Mouse (Mus musculus): ENCODE results near the gene Gna13. TPM values are rescaled to one million over a fixed set of nuclear protein-coding genes. Genes with fewer than 3 reads are reported as not detected.
A peak's percentile ranks its signal among the peaks of the same experiment; 100 is the strongest.

The Gna13 gene
- polyA plus RNA-seq, 1 experiment from 2014 or later, result 21.9 TPM

DNA sequence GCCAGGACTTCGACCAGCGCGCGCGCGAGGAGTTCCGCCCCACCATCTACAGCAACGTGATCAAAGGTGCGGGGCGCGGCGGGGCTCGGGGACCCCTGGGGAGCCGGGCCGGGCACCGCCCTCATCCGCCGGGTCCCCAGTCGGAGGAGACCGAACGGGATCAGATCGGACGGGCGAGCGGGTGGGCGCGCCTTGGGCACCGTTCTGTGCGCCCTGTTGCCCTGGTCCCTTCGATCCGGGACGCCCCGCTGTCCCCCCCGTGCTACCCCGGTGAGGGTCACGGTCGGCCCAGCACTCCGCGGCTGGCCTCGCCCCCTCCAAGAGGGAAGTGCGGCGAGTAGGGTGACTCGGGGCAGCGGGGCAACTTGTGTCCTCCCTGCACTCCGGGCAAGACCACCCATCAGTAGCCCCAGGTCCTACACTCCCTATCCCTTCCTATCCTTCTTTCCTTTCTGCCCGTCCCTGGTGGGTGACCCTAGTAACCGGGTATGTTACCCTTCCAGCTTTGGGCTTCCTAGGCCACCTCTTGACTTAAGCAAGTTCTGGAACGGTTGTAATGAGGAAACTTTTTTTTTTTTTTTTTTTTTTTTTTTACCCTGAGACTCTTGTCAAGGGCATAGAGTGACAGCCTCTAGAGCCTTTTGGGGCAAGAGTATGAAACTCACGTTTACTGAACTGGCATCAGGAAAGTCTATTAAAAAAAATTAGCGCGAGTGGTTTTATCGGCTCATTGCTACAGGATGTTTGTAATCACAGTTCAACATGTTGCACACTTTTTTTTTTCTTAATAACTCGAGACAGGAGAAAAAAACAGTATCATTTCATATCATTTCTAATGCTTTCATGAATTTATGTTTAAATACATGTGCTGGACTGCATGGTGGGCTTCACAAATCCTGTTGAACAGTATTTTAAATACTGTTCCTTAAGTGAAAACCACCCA is 831 bp downstream of the Gna13 start:
- peak overlapping the region; percentile 68 for H3K4me2 ChIP-seq (replicated peaks)
- peak overlapping the region; percentile 88 for H3K4me3 ChIP-seq
- no peaks in the 10 kb centered on the region; the same call in 1 of the 2 replicates for H3K27me3 ChIP-seq
- H3K27ac ChIP-seq, result peak overlapping the region; percentile 98
- ATAC-seq (ENCODE audit: low FRiP score), result peak; percentile 62
- peaks cover 48% of the 10 kb centered on the region for H3K4me1 ChIP-seq
- H3K9me3 ChIP-seq (replicated peaks), result no peaks in the 10 kb centered on the region
- H3K36me3 ChIP-seq, result peaks cover 16% of the 10 kb centered on the region
- WGBS, result 4% methylated on average over 53 of the region's 53 CpGs
- H3K9ac ChIP-seq, result peak overlapping the region; percentile 91

DNA sequence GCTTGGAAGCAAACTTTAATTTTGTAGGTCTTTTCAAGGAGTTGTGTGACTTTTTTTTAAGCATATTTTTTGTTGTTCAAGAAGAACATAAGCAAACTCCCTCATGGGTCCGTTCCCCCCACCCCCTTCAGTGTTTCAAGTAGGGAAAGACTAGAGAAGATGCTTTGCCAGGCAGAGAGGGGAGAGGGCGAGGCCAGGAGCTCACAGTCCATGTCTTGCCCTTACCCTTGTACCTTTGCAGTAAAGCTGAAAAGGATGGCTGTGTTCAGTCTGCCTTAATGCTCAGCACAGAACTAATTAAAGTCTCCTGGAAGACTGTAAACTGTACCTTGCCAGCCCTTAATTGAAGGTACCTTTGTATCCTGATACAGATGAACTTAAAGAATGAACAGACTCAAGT is 1.7 kb downstream of the Gna13 start:
- ATAC-seq (ENCODE audit: low FRiP score), result no peak
- 79% methylated on average over 2 of the region's 2 CpGs for WGBS
- no peaks in the 10 kb centered on the region for H3K9me3 ChIP-seq (replicated peaks)
- H3K4me3 ChIP-seq, result peak overlapping the region; percentile 88
- H3K27ac ChIP-seq, result no peak overlapping the region
- no peaks in the 10 kb centered on the region; the same call in 1 of the 2 replicates for H3K27me3 ChIP-seq
- H3K9ac ChIP-seq, result peak overlapping the region; percentile 27; the same call in 1 of the 2 replicates
- peaks cover 16% of the 10 kb centered on the region for H3K36me3 ChIP-seq
- peak overlapping the region; percentile 68 for H3K4me2 ChIP-seq (replicated peaks)
- H3K4me1 ChIP-seq, result peaks cover 50% of the 10 kb centered on the region

DNA sequence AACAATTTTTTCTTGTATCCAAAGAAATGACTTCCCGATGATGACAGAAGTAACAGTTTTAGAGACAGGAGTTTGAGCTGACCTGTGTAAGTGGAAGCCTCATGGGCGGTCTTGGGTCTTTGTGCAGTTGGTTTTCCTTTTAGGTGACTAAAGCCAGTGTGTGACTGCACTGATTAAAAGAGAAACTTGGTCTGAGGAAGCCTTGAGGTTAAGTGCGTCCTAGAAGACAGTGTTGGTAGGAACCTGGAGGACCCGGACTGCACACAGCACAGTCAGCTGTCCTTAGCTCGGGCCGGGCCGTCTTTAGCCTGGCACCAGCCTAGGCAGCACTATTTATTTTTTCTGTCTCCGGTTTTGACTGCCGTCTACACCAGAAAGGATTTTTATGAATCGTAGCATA is 2.2 kb downstream of the Gna13 start:
- no peak for ATAC-seq (ENCODE audit: low FRiP score)
- peak overlapping the region; percentile 68 for H3K4me2 ChIP-seq (replicated peaks)
- no peaks in the 10 kb centered on the region for H3K9me3 ChIP-seq (replicated peaks)
- peak overlapping the region; percentile 46; the same call in 1 of the 2 replicates for H3K9ac ChIP-seq
- peak overlapping the region; percentile 88; the same call in 1 of the 2 replicates for H3K4me3 ChIP-seq
- peaks cover 50% of the 10 kb centered on the region for H3K4me1 ChIP-seq
- no peaks in the 10 kb centered on the region; the same call in 1 of the 2 replicates for H3K27me3 ChIP-seq
- H3K27ac ChIP-seq, result no peak overlapping the region
- peaks cover 16% of the 10 kb centered on the region for H3K36me3 ChIP-seq
- 87% methylated on average over 10 of the region's 10 CpGs for WGBS

DNA sequence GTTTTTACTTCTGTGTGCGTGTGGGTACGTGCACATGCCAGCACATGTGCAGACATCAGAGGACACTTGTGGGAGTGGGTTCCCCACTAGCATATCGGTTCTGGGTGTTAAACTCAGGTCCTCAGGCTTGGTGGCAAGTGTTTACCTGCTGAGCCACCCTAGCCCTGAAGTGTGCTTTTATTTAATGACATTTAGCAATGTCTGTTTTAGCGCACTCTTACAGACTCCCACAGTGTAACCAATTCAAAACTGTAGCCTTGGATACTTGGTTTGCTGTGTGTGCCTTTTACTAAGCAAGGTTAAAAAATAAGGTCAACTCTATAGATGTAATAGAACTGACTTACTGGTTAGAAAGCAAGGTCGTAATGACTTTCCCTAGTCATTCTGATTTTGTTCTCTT is 3.2 kb downstream of the Gna13 start:
- WGBS, result 91% methylated on average over 5 of the region's 5 CpGs

DNA sequence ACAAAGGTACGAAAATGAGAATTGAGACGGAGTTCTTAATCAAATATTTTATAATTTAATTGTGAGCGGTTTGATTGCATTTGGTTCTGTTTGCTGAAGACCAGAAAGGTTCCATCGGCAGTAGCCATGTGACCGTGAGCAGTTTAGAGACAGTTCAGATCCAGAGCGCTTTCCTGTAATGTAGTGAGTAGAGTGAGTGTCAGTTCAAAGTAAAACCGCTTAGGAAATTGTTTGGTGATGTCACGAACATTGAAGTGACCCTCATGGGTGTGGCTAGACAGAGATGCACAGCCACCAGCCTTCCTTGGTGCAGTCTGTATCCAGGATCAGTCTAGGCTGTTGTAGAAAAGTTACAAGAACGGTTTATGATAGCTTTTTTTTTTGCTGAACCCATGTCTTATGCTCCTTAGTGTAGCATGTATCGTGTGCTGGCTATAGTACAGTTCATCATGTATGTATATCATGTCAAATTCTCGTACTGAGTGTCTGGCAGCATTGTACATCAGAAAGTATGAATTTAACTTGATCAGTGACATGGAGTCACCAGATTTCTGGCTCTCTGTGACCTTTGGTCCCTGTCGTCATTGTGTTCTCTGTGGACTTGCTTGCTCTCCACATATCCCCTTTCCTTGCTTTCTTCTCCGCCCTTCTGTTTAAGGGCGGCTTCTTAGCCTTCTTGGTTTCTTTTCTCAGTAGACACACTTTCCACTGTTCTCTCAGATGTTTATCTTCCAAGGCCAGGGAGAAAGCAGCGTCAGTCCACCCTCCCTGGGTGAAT is 4.4 kb downstream of the Gna13 start:
- Histone ChIP-seq H3K9ac (no peak overlapping the region), H3K36me3 (peaks cover 16% of the 10 kb centered on the region), H3K4me1 (peaks cover 44% of the 10 kb centered on the region), H3K4me3 (no peak overlapping the region), H3K4me2 (replicated peaks) (no peak overlapping the region), H3K27me3 (no peaks in the 10 kb centered on the region), H3K27ac (no peak overlapping the region), H3K9me3 (replicated peaks) (no peaks in the 10 kb centered on the region)
- ATAC-seq (ENCODE audit: low FRiP score), result no peak
- 82% methylated on average over 15 of the region's 15 CpGs for WGBS

More for the DNA sequence above, 3.2 kb downstream of the Gna13 start:
- H3K9me3 ChIP-seq (replicated peaks), result no peaks in the 10 kb centered on the region
- H3K9ac ChIP-seq, result no peak overlapping the region
- no peak overlapping the region for H3K27ac ChIP-seq
- no peak overlapping the region for H3K4me3 ChIP-seq
- peak overlapping the region; percentile 68; the same call in 1 of the 2 replicates for H3K4me2 ChIP-seq (replicated peaks)
- no peaks in the 10 kb centered on the region; the same call in 1 of the 2 replicates for H3K27me3 ChIP-seq
- H3K4me1 ChIP-seq, result peaks cover 50% of the 10 kb centered on the region
- ATAC-seq (ENCODE audit: low FRiP score), result no peak
- peaks cover 16% of the 10 kb centered on the region for H3K36me3 ChIP-seq

DNA sequence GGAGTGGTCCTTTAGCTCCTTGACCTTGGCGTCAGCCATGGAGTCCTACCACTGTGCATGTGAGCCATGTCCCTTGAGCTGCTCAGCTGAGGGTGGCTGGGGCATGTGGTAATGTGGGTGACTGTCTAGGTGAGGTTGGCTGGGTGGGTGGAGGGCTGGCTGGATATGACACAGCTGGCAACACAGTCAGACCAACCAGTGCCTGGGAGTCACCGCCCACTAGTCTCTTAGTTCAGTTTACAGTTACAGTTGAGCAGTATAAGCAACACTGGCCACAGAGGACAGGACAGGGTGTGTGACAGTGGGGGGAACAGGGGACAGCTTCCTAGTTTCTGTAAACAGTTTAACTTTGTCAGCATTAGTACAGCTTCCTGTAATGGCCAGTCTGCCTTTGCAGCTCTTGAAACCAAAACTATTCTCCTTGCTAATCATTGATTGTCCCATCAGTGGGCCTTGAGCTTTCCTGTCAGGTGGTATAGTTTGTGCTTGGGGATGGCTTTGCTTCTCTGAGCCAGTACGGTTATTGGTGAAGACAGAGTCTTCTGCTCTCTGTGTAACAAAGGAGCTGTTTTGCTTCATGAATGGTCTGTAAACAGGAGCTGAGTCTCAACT is 6.5 kb downstream of the Gna13 start:
- no peak overlapping the region for H3K4me3 ChIP-seq
- no peak overlapping the region for H3K4me2 ChIP-seq (replicated peaks)
- peaks cover 40% of the 10 kb centered on the region for H3K4me1 ChIP-seq
- no peak overlapping the region for H3K9ac ChIP-seq
- no peaks in the 10 kb centered on the region for H3K9me3 ChIP-seq (replicated peaks)
- H3K27me3 ChIP-seq, result no peaks in the 10 kb centered on the region
- no peak for ATAC-seq (ENCODE audit: low FRiP score)
- no peak overlapping the region for H3K27ac ChIP-seq
- WGBS, result 89% methylated on average over 3 of the region's 3 CpGs
- H3K36me3 ChIP-seq, result peaks cover 22% of the 10 kb centered on the region

DNA sequence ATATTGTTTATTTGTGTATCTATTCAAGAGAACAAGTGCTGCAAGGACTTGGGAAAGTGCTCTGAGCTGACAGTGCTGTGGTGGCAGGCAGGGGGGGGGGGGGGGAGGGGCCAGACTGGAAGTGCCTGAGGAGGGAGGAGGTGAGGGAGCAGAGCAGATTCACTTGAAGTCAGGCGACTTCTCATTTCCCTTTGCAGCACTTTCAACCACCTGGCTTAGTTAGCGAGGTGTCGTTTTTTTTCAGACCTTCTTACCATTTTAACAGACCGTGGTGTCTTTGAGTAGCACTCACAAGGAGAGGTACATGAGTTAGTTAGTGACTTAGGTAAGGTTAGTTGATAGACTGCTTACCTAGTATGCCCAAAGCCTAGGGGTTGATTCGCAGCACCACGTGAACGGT is 12.8 kb downstream of the Gna13 start:
- Histone ChIP-seq H3K27ac (no peak overlapping the region), H3K4me2 (replicated peaks) (no peak overlapping the region), H3K9ac (no peak overlapping the region), H3K36me3 (peaks cover 6% of the 10 kb centered on the region; the same call in 1 of the 2 replicates), H3K4me3 (no peak overlapping the region), H3K4me1 (peaks cover 16% of the 10 kb centered on the region), H3K27me3 (no peaks in the 10 kb centered on the region), H3K9me3 (replicated peaks) (no peaks in the 10 kb centered on the region)
- ATAC-seq (ENCODE audit: low FRiP score), result no peak
- 86% methylated on average over 7 of the region's 7 CpGs for WGBS

DNA sequence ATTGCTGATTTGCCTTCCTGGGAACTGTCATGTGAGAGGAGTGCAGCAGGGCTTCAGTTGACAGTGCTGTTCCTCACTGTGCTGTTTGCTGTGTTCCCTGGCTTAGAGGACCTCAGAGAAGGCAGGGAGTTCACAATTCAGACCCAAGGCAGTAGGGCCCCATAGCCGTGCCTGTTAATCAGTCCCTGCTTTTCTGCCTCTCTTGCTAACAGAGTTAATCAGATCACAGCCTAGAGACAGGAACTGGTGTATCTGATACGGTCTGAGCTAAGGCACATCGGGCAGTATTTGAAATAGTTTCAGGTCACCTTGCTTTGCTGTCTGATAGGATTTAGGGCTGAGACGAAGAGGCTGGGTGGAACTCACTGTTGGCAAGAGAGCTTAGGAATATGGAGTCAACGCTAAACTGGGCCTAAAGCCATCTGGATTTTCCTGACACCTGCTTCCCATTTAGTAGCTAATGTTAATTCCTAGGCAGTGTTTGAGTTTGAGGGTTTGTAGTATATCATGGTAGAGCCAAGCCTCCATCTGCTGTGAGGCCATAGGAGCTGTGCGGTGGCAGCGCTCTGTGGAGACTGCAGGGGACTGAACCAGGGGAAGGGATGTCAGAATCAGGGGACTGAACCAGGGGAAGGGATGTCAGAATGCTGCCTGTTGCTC is 14.0 kb downstream of the Gna13 start:
- H3K9me3 ChIP-seq (replicated peaks), result no peaks in the 10 kb centered on the region
- no peak overlapping the region for H3K9ac ChIP-seq
- peak overlapping the region; percentile 23; the same call in 1 of the 2 replicates for H3K27ac ChIP-seq
- H3K4me1 ChIP-seq, result peaks cover 16% of the 10 kb centered on the region
- WGBS, result 64% methylated on average over 7 of the region's 7 CpGs
- no peak overlapping the region for H3K4me2 ChIP-seq (replicated peaks)
- H3K27me3 ChIP-seq, result no peaks in the 10 kb centered on the region
- ATAC-seq (ENCODE audit: low FRiP score), result no peak
- H3K36me3 ChIP-seq, result peaks cover 6% of the 10 kb centered on the region; the same call in 1 of the 2 replicates
- H3K4me3 ChIP-seq, result no peak overlapping the region

DNA sequence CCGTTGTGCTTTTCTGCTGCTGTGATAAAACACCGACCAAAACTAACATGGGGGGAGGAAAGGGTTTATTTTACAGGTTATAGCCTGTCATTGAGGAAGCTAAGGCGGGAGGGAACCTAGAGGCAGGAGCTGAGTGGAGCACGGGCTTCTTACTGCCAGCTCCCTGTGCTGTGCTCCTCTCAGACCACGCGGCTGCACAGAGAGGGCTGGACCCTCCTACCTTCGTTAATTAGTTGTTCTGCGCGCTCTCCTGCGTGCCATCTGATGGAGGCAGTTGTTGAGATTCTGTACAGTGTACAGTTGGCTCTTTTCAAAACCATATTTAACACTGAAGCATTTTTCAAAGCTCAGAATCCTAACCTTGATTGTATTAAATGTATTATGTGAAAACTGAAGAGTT is 14.8 kb downstream of the Gna13 start:
- WGBS, result 67% methylated on average over 10 of the region's 10 CpGs
- no peak for ATAC-seq (ENCODE audit: low FRiP score)
- H3K9me3 ChIP-seq (replicated peaks), result no peaks in the 10 kb centered on the region
- H3K4me2 ChIP-seq (replicated peaks), result no peak overlapping the region
- no peak overlapping the region for H3K9ac ChIP-seq
- H3K27ac ChIP-seq, result no peak overlapping the region
- peaks cover 16% of the 10 kb centered on the region for H3K4me1 ChIP-seq
- H3K36me3 ChIP-seq, result peaks cover 6% of the 10 kb centered on the region; the same call in 1 of the 2 replicates
- no peak overlapping the region for H3K4me3 ChIP-seq
- H3K27me3 ChIP-seq, result no peaks in the 10 kb centered on the region

DNA sequence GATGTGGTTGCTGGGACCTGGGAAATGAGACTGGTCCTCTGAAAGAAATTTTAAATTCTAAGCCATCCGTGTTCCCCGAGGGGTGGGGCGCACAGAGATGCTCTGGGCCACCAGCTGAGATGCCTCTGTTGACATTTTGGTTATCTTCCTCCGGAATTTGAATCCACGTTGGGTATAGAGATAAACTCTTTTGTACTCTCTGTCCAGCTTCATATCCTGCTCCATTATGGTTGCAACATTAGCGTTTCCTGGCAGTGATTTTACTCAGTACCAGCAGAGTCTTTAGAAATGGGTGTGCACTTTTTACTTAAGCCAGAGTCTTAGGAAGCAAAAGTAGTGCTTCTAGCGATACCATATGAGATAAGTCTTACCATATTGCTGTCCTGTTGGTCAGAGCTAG is 15.4 kb downstream of the Gna13 start:
- no peak overlapping the region for H3K9ac ChIP-seq
- H3K4me3 ChIP-seq, result no peak overlapping the region
- peaks cover 16% of the 10 kb centered on the region for H3K4me1 ChIP-seq
- H3K9me3 ChIP-seq (replicated peaks), result no peaks in the 10 kb centered on the region
- H3K4me2 ChIP-seq (replicated peaks), result no peak overlapping the region
- H3K27me3 ChIP-seq, result no peaks in the 10 kb centered on the region
- WGBS, result 76% methylated on average over 7 of the region's 7 CpGs
- no peak overlapping the region for H3K27ac ChIP-seq
- H3K36me3 ChIP-seq, result peaks cover 6% of the 10 kb centered on the region; the same call in 1 of the 2 replicates
- no peak for ATAC-seq (ENCODE audit: low FRiP score)

DNA sequence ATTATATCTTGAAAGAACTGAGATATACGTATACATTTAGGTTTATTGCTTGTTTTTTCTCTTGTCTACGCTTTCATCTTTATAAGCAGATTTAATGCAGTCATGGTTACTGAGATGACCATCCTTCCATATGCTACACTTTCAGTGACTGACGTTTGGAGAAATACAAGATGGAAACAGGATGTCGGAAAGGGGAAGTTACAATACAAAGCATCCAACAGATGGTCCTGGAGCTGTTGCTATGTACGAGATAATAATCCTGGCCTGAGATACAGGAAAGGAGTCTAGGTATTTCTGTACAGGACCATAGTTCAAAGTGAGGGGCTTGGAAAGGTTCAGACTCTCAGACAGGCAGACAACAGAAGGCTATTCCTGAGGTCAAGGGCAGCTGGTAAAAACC is 18.0 kb downstream of the Gna13 start:
- no peak overlapping the region for H3K27ac ChIP-seq
- no peak overlapping the region for H3K9ac ChIP-seq
- no peaks in the 10 kb centered on the region for H3K9me3 ChIP-seq (replicated peaks)
- H3K4me1 ChIP-seq, result peaks cover 16% of the 10 kb centered on the region
- WGBS, result 84% methylated on average over 5 of the region's 5 CpGs
- no peak for ATAC-seq (ENCODE audit: low FRiP score)
- no peaks in the 10 kb centered on the region for H3K36me3 ChIP-seq
- no peak overlapping the region for H3K4me2 ChIP-seq (replicated peaks)
- no peak overlapping the region for H3K4me3 ChIP-seq
- H3K27me3 ChIP-seq, result no peaks in the 10 kb centered on the region
